Mouse (Mus musculus): ENCODE measurements around the gene Colgalt1.
A peak's percentile ranks its signal among the peaks of the same experiment; 100 is the strongest.

The Colgalt1 gene

DNA sequence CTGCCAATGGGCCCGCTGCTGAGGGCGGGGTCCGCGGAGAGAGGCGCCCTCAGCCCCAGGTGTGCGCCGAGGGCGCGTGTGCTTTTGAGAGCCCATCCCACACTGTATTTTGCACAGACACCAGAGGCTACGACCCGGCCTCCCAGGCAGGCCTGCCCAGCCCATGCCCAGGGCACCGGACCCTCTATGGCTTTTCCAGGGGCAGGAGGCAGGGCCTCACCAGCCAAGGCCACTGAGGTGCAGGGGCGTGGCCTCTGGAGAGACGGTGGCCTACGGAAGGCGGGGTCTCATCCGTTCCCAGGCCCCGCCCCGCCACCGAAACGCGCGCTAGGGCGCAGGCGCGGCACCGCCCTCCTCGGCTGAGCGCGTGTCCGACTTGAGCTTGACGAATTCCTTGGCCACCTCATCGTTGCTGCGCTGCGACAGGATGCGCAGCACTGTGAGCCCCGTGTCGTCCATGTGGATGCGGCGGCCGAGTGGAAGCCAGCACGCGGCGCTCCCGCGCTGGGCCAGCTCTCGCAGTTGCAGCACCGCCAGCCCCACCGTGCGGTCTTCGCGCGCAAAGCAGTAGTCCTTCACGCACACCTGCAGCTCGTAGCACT is 18.4 kb downstream of the Colgalt1 start:
- peak; percentile 91 for DNase-seq (ENCODE audit: low spot score)

DNA sequence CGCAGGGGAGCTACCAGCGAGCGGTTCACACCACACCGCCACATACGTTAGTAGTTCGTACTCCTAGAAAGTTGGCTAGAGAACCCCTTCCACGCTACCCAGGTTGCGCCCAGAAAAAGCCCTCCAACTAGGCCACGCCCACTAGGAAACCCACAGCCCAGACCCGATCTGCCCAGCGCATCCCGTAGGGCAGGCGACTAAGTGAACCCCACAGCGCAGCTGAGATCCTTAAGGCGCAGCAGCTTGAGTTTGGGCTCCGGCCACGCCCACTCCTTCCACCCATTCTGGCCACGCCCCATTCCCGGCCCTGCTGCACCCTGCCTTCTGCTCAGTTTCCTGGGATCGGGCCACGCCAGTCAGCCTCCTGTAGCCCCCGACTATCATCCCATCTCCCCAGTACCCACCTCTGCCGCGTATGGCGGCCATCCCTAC is 19.0 kb downstream of the Colgalt1 start:
- no peak for DNase-seq (ENCODE audit: low spot score)

DNA sequence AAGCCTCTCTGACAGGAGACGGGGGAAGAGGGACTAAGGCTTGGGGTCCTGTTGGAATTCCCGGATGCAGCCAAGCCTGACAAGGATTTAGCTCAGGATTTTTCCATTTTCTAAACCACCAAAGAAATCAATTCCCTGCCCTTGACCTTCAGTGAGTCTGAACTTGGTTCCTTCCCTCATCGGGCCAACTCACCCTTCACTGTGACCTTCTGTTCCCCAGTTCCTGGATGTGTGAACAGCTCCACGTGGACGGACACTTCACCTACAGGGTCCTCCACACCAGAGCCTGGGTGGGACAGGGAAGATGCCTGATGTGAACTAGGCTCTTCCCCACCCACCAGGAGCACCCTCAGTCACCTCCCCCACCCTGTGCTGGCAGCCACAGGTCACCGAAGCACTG is 20.0 kb downstream of the Colgalt1 start:
- no peak for DNase-seq (ENCODE audit: low spot score)

DNA sequence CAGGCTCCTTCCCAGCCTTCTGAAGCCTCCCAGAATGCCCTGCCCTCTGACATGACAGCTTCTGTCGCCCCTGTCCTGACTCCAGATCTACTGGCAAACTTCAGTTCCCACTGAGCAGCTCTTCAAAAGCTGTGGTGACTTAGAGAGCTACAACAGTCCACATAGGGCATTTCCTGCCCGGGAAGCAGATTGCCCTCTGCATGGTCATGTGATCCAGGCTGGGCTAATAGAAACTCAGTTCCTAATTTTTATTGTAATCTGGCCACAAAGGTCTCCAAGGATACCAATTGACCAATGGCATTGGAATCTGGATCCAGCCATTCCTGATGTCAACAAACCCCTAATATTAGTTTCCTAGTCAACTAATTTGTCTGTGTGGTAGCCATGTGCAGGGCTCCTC is 21.1 kb downstream of the Colgalt1 start:
- DNase-seq (ENCODE audit: low spot score): no peak

DNA sequence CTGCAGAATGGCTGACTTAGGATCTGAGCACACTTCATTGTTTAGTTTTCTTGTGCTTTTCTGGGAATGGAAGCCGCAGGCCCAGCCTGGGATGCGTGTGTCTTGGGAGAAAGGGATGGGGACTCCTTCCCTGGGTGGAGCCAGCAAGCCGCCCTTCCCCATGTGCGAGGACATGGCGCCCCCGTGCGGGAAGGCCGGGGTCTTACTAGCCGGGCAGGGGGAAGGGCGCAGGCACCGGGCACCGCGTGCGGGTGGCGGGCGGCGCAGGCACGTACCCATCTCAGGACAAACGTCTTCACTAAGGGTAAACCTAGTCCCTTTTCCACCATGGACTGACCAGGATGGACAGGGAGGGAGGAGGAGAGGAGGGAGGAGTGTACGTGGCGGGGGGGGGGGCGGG is 22.4 kb downstream of the Colgalt1 start:
- DNase-seq (ENCODE audit: low spot score): no peak

DNA sequence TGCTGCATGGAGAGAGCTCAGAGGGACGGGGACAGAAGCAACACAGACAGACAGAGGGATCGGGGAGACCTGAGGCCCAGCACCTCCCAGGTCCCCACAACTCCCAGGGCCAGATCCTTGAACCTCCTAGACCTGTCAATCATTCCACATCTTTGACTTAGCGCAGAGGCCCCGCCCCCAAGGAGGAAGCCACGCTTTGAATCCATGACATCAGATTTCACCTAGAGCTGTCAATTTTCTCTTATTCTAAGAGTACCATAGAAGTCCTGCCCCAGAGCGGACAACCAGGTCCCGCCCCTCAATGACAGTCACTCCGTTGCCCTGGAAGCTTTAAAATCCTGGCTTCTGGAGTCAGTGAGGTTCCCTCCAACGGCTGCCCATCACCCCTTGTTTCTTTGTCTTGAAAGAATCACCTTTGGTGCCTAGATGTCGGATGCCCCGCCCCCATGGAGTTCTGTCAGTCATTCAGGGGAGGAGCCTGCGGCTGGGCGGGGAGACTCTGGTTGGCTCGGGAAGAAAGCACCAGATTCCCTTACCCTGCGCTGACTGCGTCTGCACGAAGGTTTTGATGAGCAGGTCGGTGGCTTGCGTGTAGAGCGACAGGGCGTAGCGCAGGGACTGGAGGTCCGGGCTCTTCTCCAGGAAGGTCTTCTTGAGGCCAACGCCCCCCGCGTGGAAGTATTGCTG is 23.3 kb downstream of the Colgalt1 start:
- no peak for DNase-seq (ENCODE audit: low spot score)

DNA sequence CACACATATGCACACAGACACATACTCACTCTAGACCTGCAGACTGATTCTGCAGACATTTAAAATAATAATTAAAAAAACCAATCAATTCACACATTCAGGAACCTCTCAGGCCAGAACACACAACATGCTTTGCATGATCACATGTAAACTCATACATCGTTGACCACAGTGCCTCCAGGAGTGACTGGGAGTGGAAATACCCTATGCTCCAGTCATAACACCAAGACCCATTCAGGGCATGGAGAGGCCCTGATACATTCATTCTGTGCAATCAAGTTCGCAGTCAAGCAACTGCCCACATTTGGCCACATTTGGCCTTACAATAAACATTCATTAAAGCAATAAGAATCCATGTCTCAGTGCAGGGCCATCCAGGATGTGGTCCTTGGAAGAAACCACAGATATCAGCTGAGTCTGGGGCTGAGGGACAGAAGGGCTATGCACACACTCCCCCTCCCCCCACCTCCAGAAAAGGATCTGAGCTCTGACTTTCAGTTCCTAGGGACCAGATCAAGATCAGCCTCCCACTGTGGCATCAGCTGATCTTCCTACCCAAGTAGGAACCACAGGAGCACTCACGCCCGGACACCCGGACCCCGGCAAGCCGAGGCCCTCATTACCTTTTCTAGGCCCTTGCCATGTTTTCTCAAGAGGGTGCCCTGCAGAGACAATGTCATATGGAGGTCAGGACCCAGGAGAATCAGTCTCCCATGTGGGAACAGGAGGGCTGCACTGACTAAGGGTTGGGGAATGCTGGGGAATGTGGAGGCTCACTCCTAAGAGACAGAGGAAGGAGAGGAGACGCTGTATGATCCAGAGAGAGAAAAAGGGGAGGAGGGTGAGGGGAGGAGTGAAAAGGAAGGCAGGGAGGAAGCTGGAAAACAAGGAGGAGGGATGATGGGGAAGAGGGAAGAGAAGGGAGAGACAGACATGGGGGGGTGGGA is 26.6 kb downstream of the Colgalt1 start:
- no peak for DNase-seq (ENCODE audit: low spot score)

DNA sequence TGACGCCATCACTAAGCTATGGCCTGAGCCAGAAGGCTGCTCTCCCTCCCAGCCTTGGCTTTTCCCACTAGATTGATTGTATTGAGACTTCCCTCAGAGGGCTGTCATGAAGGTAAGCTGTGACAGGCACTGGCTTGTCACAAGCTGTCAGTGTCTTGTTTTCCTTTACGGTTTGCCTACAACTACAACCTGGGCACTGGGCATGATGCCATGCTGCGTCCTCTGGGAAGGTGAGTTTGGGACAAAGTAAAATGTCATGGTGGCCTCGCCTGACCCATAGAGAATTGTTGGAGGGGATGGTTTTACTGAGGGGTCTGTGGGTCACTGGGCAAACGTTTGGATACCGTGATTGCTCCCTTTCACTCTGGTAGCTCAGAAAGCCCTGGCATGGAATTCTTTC is 27.5 kb downstream of the Colgalt1 start:
- DNase-seq (ENCODE audit: low spot score): no peak

DNA sequence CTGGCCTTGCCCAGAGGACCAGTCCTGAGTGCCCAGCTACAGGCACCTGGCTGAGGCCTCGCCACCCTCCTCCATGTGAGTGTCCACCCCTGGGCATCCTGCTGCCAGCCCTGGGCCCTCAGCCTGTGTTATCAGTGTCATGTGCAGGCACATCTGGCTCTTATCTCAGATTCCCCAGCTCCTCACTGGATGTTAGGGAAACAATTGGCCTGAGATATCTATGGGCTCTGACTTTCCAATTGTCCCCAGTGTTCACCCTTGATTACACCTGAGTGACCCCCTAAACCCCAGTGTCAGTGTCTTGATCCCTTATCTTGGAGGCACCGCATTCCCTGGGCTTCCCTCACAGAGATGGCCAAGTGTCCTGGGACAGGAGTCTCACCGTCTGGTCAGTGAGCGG is 28.5 kb downstream of the Colgalt1 start:
- DNase-seq (ENCODE audit: low spot score): no peak

DNA sequence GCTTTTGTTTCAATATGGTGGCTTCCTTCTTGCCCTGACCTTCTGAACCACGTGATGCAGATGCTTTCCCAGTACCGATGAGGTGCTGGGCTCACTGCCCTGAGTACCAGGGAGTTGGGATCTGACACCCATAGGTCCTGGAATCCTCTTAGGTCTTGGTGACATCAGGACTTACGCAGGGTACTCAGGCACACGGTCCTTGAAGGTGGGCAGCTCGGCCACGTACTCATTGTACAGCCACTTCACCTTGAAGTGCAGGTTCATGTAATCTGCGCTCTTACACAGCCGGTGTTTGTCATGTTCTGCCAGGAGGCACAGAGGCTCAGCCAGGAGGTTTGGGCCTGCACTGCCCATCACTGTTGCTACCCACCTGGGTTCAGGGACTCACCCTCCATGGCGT is 34.7 kb downstream of the Colgalt1 start:
- no peak for DNase-seq (ENCODE audit: low spot score)

DNA sequence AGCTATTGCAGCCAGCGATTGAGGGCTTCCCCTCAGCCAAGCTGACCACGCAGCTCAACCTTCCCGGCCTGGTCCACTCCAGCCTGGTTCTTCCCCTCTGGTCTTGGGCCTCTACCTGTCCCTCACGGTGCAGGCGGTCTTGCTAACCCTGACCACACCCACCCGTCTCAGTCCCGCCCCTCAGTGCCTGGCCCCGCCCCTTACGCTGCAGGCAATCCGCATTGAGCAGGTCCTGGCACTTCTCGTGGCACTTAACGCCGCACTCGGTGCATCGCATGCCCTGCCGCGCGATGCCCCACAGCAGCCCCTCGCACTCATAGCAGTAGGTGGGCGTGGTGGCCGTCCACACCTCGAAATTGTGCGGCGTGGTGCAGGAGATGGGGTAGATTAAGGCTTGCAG is 43.8 kb downstream of the Colgalt1 start:
- DNase-seq (ENCODE audit: low spot score): no peak

DNA sequence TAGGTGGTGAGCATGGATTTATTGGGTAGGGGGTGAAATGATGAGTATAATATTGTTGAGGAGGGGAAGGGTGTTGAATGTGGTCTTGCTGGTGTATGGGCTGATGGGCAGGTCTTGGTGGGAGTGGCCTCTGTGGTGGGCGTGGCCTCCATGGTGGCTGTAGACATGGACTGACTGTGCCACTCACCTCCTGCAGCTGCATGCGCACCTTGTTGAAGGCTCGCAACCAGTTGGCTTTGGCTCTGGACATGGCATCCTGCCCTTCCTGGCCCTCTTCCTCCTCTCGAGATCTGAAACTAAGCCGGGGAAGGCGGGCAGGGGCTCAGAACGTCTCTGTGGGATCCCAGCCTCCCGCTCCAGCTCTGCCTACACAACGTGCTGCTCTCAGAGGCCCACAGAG is 47.0 kb downstream of the Colgalt1 start:
- DNase-seq (ENCODE audit: low spot score): no peak

DNA sequence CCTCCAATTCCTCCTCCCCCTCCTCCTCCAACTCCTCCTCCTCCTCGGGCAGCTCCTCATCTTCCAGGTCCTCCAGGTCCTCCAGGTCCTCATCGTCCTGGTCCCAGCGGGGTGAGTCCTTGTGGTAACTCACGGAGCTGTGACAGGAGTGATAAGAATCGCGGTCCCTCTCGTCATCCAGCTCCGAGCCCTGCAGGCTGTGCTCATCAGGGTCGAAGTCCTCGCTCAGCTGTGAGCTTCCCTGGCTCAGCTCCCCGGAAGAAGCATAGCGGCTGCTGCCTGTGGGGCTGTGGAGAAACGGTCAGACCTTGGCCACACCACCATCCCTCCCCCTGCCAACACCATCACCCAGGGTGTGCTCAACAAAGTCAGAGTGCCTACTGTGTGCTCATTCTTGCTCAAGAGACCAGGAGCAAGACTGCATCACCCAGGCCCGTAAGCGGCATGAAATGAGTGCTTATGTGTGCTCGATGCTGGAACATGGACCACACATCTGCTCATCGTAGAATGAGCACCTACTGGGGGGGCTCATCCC is 47.8 kb downstream of the Colgalt1 start:
- DNase-seq (ENCODE audit: low spot score): no peak

DNA sequence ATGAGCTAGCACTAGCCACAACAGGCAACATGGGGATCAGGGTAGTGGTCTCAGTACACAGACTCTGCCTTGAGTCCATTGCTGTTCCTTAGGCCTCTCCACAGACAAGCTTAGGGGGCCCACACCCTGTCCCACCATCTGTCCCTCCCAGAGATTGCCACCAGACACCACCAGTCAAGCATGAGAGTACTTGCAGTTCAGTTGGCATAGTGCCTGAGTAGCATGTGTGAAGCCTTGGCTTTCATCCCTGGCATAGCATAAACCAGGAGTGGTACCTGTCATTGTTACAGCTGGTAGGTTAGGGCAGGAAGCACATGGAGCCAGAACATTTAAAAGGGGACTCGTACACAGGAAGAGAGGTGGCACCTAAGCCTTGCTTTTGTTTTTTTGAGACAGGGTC is 49.0 kb downstream of the Colgalt1 start:
- DNase-seq (ENCODE audit: low spot score): no peak

DNA sequence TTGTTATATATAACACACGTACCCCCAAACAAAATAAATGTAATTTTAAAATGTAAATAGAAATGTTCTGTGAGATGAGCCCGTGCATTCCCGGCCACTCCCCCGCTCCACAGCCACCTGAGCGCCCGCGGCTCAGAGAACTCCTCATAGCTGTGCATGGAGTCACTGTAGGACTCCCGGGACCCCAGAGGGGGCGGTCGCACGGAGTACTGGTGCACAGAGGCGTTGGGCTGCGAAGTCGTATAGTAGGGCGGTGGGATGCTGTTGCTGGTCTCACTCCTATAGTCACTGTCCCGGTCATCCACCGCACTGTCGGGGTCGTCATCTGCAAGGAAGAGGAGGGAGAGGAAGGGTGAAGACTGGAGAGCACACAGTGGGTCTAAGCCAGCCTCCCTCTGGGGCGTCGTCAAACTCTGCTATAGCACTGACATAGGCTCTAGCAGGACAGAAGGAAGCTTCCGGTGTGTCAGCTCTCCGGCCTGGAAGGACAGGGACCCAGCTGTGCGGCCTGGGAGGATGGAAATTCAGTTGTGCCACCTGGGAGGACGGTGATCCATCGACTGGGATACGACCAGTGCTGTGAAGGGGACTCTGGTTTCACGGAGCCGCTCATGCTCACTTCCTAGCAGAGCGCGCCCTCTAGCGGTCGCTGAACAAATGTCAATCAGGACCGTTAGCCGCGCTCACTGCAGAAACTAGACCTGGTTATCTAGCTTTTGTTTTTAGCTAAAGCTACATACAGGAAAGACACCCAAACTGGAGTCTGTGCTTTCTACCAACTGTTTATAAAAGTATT is 49.7 kb downstream of the Colgalt1 start:
- peak; percentile 67 for DNase-seq (ENCODE audit: low spot score)

DNA sequence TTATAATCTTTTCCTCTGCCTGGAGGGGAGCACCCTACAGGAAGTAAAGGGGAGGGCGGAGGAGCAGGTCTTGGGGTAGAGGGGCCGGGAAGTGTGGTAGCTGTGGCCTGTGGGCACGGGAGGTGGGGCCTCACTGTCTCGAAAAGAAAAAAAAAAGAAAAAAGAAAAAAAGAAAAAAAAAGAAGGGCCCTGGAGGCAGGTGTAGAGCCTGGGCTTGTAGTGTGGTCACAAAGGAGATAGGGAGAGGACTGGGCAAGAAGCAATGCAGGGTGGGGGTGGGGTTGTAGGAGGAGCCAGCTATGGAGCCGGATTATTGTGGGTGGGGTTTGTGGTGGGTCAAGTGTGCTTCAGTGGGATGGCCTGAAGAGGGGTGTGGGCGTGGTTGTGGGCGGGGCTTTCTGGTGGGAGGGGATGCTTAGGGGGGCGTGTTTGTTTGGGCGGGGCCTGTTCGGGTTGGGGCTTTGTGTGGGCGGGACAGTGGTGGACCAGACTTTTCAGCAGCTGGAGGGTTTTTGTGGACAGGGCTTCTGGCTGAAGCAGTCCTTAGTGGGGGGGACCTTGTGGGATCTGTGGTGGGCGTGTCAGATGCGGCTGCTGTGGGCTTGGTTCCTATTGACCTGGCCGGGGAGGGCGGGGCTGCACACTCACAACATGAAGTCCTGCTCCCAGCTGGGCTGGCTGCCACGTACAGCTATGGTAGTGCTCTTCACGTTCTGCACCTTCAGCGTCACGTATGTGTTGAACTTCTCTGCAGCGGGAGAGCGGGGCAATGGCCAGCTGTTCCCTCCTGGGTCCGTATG is 54.7 kb downstream of the Colgalt1 start:
- no peak for DNase-seq (ENCODE audit: low spot score)

DNA sequence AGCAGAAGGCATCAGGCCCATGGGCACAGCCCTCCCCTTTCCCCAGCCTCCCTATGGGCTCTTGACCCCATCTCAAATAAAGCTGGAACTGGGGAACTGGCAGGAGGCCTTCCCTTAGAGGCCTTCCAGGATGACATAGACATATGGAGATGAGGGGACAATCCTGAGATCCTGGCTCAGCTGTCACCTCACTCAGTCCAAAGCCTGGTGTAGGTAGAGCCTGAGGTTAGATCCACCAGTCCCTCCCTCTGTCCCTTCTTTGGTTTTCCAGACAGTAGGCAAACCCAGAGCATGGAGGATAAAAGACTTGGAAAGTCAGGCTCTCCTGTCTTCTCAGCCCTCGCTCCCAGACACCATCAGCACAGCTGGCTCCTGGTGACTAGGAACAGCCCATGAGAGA is 56.1 kb downstream of the Colgalt1 start:
- no peak for DNase-seq (ENCODE audit: low spot score)

DNA sequence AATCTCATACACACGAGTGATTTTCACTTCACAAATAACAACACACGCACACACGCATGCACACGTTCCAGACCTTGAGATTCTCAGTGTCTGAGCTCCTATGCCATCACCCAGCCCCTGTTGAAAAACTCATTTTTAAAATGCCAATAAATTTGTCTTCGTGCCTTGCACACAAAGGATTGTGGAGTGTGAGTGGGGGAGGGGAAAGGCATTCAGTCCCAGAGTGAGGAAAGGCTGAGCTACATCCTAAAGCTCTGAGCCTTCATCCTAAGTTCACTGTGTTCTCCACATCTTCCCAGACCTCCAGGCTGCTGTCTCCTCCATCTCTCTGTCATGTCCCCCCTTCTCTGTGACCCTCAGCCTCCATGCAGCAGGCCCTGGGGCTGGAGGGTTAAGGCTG is 56.5 kb downstream of the Colgalt1 start:
- DNase-seq (ENCODE audit: low spot score): no peak

DNA sequence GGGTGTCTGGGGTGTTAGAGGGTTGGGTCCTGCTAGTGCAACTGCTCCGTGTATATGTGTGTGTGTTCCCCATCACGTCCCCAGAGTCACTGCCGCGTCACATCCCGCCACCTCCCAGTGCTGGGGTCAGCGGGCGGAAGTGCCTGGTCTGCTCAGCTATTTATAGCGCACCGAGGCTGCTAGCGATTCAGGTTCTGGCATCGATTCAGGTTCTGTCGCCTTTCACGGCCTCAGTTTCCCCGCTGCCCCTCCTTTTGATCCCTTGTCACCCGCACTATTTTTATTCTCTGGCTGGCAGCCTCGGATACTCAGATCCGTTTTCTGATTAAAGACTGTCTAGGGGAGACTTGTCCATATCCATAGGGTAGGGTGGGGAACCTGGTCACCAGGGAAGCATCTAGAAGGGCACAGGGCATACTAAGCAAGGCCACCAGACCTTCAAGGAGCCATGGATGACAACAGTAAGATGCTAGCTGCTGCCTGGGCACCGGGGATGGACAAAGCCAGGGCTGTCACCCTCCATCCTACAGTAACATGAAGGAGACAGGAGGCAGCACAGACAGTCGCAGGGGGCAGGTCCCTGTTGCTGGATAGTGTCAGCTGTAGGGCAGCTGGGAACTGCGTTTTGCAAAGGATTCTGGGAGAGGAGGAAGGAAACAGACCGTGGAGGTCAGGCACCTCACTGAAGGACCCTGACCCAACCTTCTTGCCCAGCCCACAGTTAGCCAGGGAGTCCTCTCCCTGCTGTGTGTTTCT is 57.6 kb downstream of the Colgalt1 start:
- no peak for DNase-seq (ENCODE audit: low spot score)

DNA sequence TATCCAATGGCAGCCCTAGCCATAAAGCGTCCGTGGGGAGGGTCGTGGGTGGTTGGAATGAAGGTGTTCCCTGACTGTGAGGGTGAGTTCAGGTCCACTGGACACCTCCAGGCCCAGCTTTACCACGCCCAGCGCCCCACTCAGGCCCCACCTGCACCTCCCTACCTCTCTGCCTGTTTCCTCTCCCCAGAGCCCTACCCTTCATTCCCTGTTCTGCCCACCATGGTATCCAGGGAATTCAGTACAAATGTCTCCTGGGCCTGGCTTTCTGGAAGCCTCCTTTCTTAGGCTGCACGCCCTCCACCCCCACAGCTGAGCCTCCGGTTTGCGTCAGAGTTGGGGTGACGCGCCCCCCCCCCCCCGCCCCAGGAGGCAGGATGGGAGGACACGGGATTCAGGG is 59.4 kb downstream of the Colgalt1 start:
- DNase-seq (ENCODE audit: low spot score): no peak
